Mouse (Mus musculus) G1E (cell line): ENCODE data around the gene Acox3. TPM values are rescaled to one million over a fixed set of nuclear protein-coding genes. Genes with fewer than 3 reads are reported as not detected.

Experiments
- ATAC-seq: 2 replicates; pipeline ENCODE4 v1.8.0; 2016; ENCODE audit warnings: mild to moderate bottlenecking; ENCODE audit not compliant: insufficient number of reproducible peaks, poor library complexity, low FRiP score, severe bottlenecking; ENCODE audit errors: extremely low read depth
- DNase-seq: peaks from one replicate; pipeline ENCODE4 v3.0.0; 2012; ENCODE audit warnings: low spot score
- H3K27me3 ChIP-seq: 2 replicates; pipeline ENCODE4 v1.6.1; 2012; ENCODE audit warnings: mild to moderate bottlenecking, low read length, inconsistent platforms; ENCODE audit not compliant: insufficient read depth
- H3K36me3 ChIP-seq: replicated peaks from 2 replicates; pipeline ENCODE3; 2012; ENCODE audit warnings: mild to moderate bottlenecking, inconsistent platforms
- H3K4me1 ChIP-seq: 2 replicates; pipeline ENCODE4 v1.6.1; 2012; ENCODE audit warnings: low read depth, low read length, inconsistent platforms, mixed read lengths; ENCODE audit not compliant: insufficient read depth
- H3K4me3 ChIP-seq: 2 replicates; pipeline ENCODE4 v1.5.1; 2012; ENCODE audit warnings: low read depth, mild to moderate bottlenecking, inconsistent platforms, low read length, moderate library complexity, mixed read lengths
- H3K9me3 ChIP-seq: replicated peaks from 2 replicates; pipeline ENCODE4 v1.6.1; 2012; ENCODE audit warnings: inconsistent platforms
- CTCF ChIP-seq: IDR thresholded peaks from 2 replicates; pipeline ENCODE4 v1.5.1; 2012; ENCODE audit warnings: low read depth, low read length, inconsistent platforms, mixed read lengths
- GATA1 ChIP-seq: IDR thresholded peaks from 2 replicates; pipeline ENCODE4 v1.6.1; 2012; ENCODE audit warnings: borderline replicate concordance, low read length, inconsistent platforms, mixed read lengths
- GATA2 ChIP-seq: IDR thresholded peaks from 2 replicates; pipeline ENCODE4 v1.6.1; 2012; ENCODE audit warnings: low read depth, low read length, inconsistent platforms, borderline replicate concordance
- POLR2AphosphoS5 ChIP-seq: IDR thresholded peaks from 2 replicates; pipeline ENCODE4 v1.6.1; 2012; ENCODE audit warnings: low read depth, low read length, inconsistent platforms; ENCODE audit not compliant: insufficient replicate concordance
- TAL1 ChIP-seq: conservative IDR thresholded peaks from 2 replicates; pipeline ENCODE4 v1.6.1; 2012; ENCODE audit warnings: low read depth, low read length, inconsistent platforms, mixed read lengths
- polyA plus RNA-seq: library from polyadenylated mRNA; stranded (reverse); fragments of >175 nt; gene quantifications from 2 replicates; pipeline ENCODE4 v1.2.3, GENCODE M21; 2012
- total RNA-seq, 2 experiments: library from RNA; stranded (forward) in 1 of 2; stranded (reverse) in 1 of 2; fragments of 200-1000 nt in 1 of 2; fragments of >200 nt in 1 of 2; fragmentation: Nextera tagmentation in 1 of 2; gene quantifications; 2 replicates each; pipeline ENCODE4 v1.2.3; 2014 to 2017

Gene Acox3
- total and polyA plus RNA-seq, 3 experiments: 8.5 to 51.8 (median 41.2) TPM

DNA sequence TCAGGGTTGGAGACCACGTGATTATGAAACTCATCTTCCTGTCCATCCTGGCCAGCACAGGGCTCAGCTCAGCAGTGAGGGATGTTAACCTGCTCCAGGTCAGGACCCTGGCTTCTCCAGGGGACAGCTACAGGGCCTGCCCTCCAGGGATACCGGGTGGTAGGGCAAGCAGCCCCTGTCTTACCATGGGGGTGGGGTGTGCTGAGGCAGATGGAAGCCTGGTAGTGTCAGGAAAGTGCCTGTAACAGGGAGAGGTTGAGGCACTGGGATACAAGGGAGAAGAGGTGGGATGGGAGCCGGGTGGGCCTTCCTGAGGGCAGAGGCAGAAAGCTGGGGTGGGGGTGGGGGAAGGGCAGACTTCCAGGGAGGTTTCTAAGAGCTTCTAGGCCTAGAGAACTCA, 69.5 kb downstream of the Acox3 start:
- no peak for TF ChIP-seq POLR2AphosphoS5
- TF ChIP-seq GATA2: no peak
- no peak for TF ChIP-seq TAL1
- no peak for TF ChIP-seq CTCF
- TF ChIP-seq GATA1: no peak
- Histone ChIP-seq H3K36me3 (no peaks in the 10 kb centered on the region), H3K9me3 (no peaks in the 10 kb centered on the region), H3K4me3 (no peak overlapping the region), H3K4me1 (no peaks in the 10 kb centered on the region), H3K27me3 (peaks cover 3% of the 10 kb centered on the region)
- DNase-seq (no peak), ATAC-seq (no peak)

DNA sequence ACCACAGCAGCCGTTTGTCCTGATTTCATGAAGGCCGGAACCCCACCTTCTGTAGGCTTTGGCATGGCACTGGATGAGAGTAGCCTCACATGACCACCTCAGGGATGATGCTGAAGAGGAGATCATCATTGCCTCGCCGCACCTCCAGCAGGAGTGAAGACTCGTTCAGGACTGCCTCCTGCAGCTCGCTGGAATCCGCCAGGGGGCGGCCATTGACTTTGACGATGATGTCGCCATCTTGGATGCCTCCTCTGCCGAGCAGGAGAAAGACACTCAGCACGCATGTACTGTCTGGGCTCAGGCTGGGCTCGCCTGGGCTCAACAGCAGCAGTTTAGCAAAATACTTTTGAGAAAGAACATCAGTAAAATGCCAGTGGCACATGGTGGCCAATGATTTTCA, 70.0 kb downstream of the Acox3 start:
- Histone ChIP-seq H3K4me3 (no peak overlapping the region), H3K4me1 (no peaks in the 10 kb centered on the region), H3K27me3 (0 out of 2 replicates have a peak, but pooled peaks cover 3% of the 10 kb centered on the region), H3K36me3 (no peaks in the 10 kb centered on the region), H3K9me3 (no peaks in the 10 kb centered on the region)
- ATAC-seq (no peak), DNase-seq (no peak)
- TF ChIP-seq GATA1: no peak
- no peak for TF ChIP-seq TAL1
- no peak for TF ChIP-seq GATA2
- TF ChIP-seq POLR2AphosphoS5: no peak
- TF ChIP-seq CTCF: no peak

DNA sequence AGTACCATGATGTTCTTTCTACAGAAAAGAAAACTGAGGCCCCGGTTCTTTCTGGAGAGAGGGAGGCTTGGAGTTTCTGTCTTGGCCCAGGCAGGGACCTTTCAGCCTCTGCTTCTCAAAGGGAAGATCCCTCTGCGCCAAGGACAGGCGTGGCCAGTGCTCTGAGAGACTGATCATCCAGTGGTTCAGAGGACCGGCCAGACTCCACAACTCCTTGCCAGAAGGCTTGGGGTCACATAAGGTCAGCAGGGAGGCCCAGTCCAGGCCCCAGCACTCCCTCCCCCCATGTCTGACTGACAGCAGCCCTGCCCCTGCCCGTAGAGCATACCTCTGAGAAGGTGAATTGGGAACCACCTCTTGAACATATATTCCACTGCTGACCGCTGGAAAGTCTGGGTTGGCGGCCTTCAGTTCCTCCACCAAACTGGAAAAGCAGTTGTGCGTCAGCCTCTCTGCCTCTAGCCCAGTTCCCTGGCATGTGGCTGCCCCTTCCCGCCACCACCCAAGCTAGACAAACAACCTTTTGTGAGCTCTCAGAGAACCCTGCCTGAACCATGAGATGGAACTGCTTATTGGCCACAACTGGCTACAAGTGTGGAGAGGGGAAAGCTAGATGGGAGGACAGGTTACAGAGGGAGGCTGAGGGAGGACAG, 71.0 kb downstream of the Acox3 start:
- DNase-seq (no peak), ATAC-seq (no peak)
- Histone ChIP-seq H3K27me3 (0 out of 2 replicates have a peak, but pooled peaks cover 3% of the 10 kb centered on the region), H3K9me3 (no peaks in the 10 kb centered on the region), H3K4me1 (no peaks in the 10 kb centered on the region), H3K36me3 (no peaks in the 10 kb centered on the region), H3K4me3 (no peak overlapping the region)
- TF ChIP-seq GATA2: no peak
- no peak for TF ChIP-seq POLR2AphosphoS5
- TF ChIP-seq TAL1: no peak
- no peak for TF ChIP-seq GATA1
- TF ChIP-seq CTCF: no peak

DNA sequence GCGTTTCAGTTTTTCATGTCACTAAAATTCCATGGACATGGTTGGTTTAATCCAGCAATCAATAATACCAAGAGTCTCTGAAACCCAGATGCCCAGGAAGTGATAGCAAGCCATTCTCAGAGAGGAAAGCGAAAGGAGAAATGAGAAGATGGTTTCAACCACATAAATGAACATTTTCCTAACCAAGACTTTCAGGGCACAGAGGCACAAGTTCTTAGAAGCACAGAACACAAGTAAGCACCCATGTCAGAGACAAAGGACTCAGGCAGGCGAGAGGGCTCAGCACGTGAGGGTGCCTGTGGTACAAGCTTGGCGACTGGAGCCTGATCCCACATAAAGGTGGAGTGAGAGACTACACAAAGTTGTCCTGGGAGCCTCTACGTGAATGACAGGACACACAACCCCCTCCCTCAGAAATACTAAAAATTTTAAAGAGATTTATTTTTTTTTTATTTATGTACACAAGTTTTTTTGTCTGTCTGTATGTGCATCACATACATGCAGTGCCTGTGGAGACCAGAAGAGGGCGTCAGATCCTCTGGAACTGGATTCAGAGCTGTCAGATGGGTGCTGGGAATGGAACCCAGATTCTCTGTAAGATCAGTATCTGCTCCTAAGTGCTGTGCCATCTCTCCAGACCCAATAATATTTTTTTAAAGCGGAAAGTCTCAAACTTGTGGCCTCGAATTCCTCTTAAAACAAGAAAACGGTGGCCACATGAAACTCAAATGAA, 73.1 kb downstream of the Acox3 start:
- Histone ChIP-seq H3K4me3 (no peak overlapping the region), H3K36me3 (no peaks in the 10 kb centered on the region), H3K4me1 (no peaks in the 10 kb centered on the region), H3K9me3 (no peaks in the 10 kb centered on the region), H3K27me3 (0 out of 2 replicates have a peak, but pooled peaks cover 3% of the 10 kb centered on the region)
- ATAC-seq (no peak), DNase-seq (no peak)
- no peak for TF ChIP-seq GATA1

DNA sequence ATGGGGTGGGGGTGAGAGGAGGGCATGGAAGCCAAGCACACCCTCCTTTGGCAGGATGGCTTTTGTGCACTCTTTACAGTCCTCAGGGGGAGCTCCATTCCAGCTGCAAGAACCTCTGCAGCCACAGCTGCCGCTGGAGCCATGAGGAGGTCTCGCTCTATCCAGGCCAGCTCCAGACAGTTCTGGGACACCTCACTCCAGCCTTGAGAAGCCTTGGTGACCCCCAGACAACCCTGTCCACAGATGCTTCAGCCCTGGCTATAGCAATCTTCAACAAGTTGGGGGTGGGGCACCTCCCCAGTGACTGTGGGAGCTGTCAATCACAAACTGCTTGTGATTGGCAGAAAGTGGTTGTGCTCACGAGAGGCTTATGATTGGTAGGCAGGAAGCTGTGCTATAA, 76.7 kb downstream of the Acox3 start:
- Histone ChIP-seq H3K4me3 (no peak overlapping the region), H3K36me3 (no peaks in the 10 kb centered on the region), H3K4me1 (no peaks in the 10 kb centered on the region), H3K9me3 (no peaks in the 10 kb centered on the region), H3K27me3 (no peaks in the 10 kb centered on the region)
- ATAC-seq (no peak), DNase-seq (no peak)
- TF ChIP-seq CTCF: no peak
- TF ChIP-seq GATA2: no peak
- TF ChIP-seq GATA1: no peak
- no peak for TF ChIP-seq POLR2AphosphoS5
- no peak for TF ChIP-seq TAL1

DNA sequence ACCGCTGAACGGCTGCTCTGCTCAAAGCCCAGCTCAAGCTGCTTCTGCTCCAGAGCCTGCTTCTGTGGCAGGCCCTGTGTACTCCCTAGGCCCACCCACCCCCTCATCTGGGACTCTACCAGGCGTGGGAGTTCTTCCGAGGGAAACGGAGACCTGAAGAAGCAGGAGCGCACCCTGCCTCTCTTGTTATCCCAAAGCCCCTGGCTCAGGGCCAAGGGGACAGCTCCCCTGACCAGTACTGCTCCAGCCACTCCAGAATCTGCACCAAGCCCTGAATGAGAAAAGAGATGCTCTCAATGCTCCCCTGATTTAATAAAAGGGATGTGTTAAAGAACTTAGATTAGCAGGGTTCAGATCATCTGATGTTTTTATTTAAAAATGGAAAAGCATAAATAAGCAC, 78.4 kb downstream of the Acox3 start:
- no peaks in the 10 kb centered on the region for H3K36me3 ChIP-seq
- H3K4me3 ChIP-seq: no peak overlapping the region
- no peaks in the 10 kb centered on the region; the same call in 1 of the 2 replicates for H3K27me3 ChIP-seq
- no peak for ATAC-seq
- no peaks in the 10 kb centered on the region for H3K9me3 ChIP-seq
- H3K4me1 ChIP-seq: no peaks in the 10 kb centered on the region
- TF ChIP-seq POLR2AphosphoS5 (no peak), CTCF (no peak), GATA2 (no peak), TAL1 (no peak), GATA1 (no peak)
- DNase-seq: no peak
